Mouse (Mus musculus): Measurements from ENCODE around the gene St8sia1. TPM values are rescaled to one million over a fixed set of nuclear protein-coding genes. Genes with fewer than 3 reads are reported as not detected.

Gene St8sia1
- total and polyA plus RNA-seq, 3 experiments = 0.01 TPM; not detected in 2

DNA sequence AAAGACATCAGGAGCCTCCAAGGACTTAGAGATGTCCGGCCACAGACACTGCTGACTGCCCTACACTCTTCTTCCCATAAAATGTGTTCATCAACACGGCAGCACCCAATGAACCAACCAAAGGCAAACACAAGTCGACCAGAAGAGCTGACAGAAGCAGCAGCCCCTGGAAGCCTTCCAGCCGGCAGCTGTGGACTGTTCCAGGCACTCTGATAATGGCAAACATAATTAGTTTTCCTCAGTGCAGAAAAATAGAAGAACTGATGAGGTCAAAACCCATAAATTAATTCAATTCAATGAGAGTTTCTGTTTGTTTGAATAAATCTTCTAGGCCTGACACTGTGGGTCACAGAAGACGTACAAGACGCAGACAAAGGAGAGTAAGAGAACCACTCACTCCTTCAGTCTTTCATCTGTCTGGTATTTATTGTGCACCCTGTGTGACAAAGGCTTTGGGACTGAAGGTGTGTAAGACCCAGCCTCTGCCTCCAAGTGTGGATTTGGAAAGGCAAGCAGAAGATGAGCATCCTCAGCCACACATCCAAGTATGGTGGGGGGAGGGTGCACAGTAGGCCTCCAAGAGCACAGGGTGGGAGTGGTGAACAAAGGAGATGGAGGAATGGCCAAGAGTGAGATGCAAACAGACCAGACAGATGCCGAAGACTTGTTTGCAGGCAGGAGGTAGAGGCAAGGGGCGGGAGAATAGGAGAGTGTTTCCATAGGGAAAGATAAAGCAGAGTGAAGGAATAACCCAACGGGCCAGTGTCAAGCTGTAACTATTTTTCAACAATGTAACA, 25.5 kb downstream of the St8sia1 start:
- Histone ChIP-seq H3K27ac (ENCODE audit: control insufficient read depth, low read depth, low read length) (no peak overlapping the region), H3K9ac (ENCODE audit: control insufficient read depth, low read depth, low read length, poor library complexity, severe bottlenecking) (no peak overlapping the region), H3K4me1 (ENCODE audit: control insufficient read depth in 1 of 2, insufficient read depth in 2 of 2, low read length in 2 of 2) (no peaks in the 10 kb centered on the region), H3K79me2 (ENCODE audit: control insufficient read depth, insufficient read depth, low read length, poor library complexity) (no peaks in the 10 kb centered on the region), H3K36me3 (ENCODE audit: control insufficient read depth in 1 of 2, insufficient read depth in 2 of 2, low read length in 2 of 2) (no peaks in the 10 kb centered on the region), H3K9me3 (replicated peaks; ENCODE audit: insufficient read depth, low read length) (no peaks in the 10 kb centered on the region), H3K4me3 (ENCODE audit: control insufficient read depth in 1 of 2, insufficient read depth in 1 of 2, low read depth in 2 of 2, low read length in 2 of 2) (no peak overlapping the region), H3K27me3 (ENCODE audit: control insufficient read depth in 1 of 2, insufficient read depth in 2 of 2, low read length in 2 of 2) (peaks cover 0 to 2% of the 10 kb centered on the region in 2 experiments; a peak in 2 of 4 replicates)
- DNase-seq (ENCODE audit: low read depth, low spot score) = no peak
- no peak for TF ChIP-seq NRF1 (IDR thresholded peaks at IDR 0.05; ENCODE audit: insufficient read depth, low read depth, low read length, poor library complexity, severe bottlenecking)
- TF ChIP-seq CHD1 (IDR thresholded peaks at IDR 0.05; ENCODE audit: low read depth, low read length) = no peak
- no peak for TF ChIP-seq USF2 (IDR thresholded peaks at IDR 0.05; ENCODE audit: borderline replicate concordance in 1 of 2, insufficient read depth in 1 of 2, low read depth in 1 of 2, low read length in 2 of 2)
- TF ChIP-seq MYB (IDR thresholded peaks at IDR 0.05; ENCODE audit: low read depth, low read length) = no peak
- TF ChIP-seq ZMIZ1 (IDR thresholded peaks at IDR 0.05; ENCODE audit: low read depth, low read length) = no peak
- no peak for TF ChIP-seq TBP (IDR thresholded peaks at IDR 0.05; ENCODE audit: low read depth, low read length)
- TF ChIP-seq SIN3A (IDR thresholded peaks at IDR 0.05; ENCODE audit: low read length) = no peak
- TF ChIP-seq RAD21 (IDR thresholded peaks at IDR 0.05; ENCODE audit: low read depth, low read length) = no peak
- TF ChIP-seq MXI1 (IDR thresholded peaks at IDR 0.05; ENCODE audit: low read depth, low read length) = no peak
- TF ChIP-seq ZKSCAN1 (IDR thresholded peaks at IDR 0.05; ENCODE audit: low read depth, low read length) = no peak
- no peak for TF ChIP-seq BHLHE40 (IDR thresholded peaks at IDR 0.05; ENCODE audit: borderline replicate concordance, low read depth, low read length)
- TF ChIP-seq TCF12 (IDR thresholded peaks at IDR 0.05; ENCODE audit: low read depth, low read length) = no peak
- TF ChIP-seq CHD2 (IDR thresholded peaks at IDR 0.05; ENCODE audit: low read length) = no peak
- TF ChIP-seq TAL1 (IDR thresholded peaks at IDR 0.05; ENCODE audit: low read length) = no peak
- no peak for TF ChIP-seq POLR2AphosphoS2 (IDR thresholded peaks at IDR 0.05; ENCODE audit: low read length)
- TF ChIP-seq GATA1 (IDR thresholded peaks at IDR 0.05; ENCODE audit: low read depth, low read length) = no peak
- TF ChIP-seq MYC (IDR thresholded peaks at IDR 0.05; ENCODE audit: low read depth, low read length) = no peak
- no peak for TF ChIP-seq ZC3H11A (IDR thresholded peaks at IDR 0.05; ENCODE audit: low read depth, low read length)
- TF ChIP-seq ELF1 (IDR thresholded peaks at IDR 0.05; ENCODE audit: low read depth, low read length) = no peak

DNA sequence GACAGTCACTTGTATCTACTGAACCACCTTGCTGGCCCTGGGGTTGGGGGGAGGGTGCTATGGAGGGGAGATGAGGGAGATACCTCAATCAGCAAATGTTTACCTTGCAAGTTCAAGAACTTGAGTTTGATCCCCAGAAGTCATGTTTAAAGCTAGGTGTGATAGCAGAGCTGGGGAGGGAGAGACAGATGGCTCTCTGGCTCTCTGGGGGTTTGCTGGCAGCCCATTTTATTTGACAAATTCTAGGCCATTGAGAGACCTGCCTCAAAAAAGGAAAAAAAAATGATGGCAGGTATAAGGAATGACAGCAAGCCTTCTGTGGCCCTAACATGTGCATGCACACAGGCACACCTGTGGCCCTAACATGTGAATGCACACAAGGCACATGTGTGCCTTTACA, 26.2 kb downstream of the St8sia1 start:
- no peaks in the 10 kb centered on the region for H3K36me3 ChIP-seq (ENCODE audit: control insufficient read depth in 1 of 2, insufficient read depth in 2 of 2, low read length in 2 of 2)
- H3K79me2 ChIP-seq (ENCODE audit: control insufficient read depth, insufficient read depth, low read length, poor library complexity) = no peaks in the 10 kb centered on the region
- H3K4me1 ChIP-seq (ENCODE audit: control insufficient read depth in 1 of 2, insufficient read depth in 2 of 2, low read length in 2 of 2) = no peaks in the 10 kb centered on the region
- no peak for DNase-seq (ENCODE audit: low read depth, low spot score)
- no peak overlapping the region for H3K27ac ChIP-seq (ENCODE audit: control insufficient read depth, low read depth, low read length)
- no peak overlapping the region for H3K9ac ChIP-seq (ENCODE audit: control insufficient read depth, low read depth, low read length, poor library complexity, severe bottlenecking)
- peaks cover 0 to 2% of the 10 kb centered on the region in 2 experiments; a peak in 2 of 4 replicates for H3K27me3 ChIP-seq (ENCODE audit: control insufficient read depth in 1 of 2, insufficient read depth in 2 of 2, low read length in 2 of 2)
- H3K9me3 ChIP-seq (replicated peaks; ENCODE audit: insufficient read depth, low read length) = no peaks in the 10 kb centered on the region
- TF ChIP-seq POLR2A (IDR thresholded peaks at IDR 0.05; ENCODE audit: control insufficient read depth in 1 of 2, insufficient read depth in 1 of 2, low read depth in 1 of 2, low read length in 2 of 2, poor library complexity in 1 of 2) = no peak
- TF ChIP-seq POLR2AphosphoS5 (IDR thresholded peaks at IDR 0.05; ENCODE audit: borderline replicate concordance, low read depth, low read length) = no peak
- no peak for TF ChIP-seq E2F4 (IDR thresholded peaks at IDR 0.05; ENCODE audit: borderline replicate concordance, low read depth, low read length)
- no peak for TF ChIP-seq TAL1 (IDR thresholded peaks at IDR 0.05; ENCODE audit: low read length)
- TF ChIP-seq MYB (IDR thresholded peaks at IDR 0.05; ENCODE audit: low read depth, low read length) = no peak
- TF ChIP-seq ELF1 (IDR thresholded peaks at IDR 0.05; ENCODE audit: low read depth, low read length) = no peak
- TF ChIP-seq MAFK (IDR thresholded peaks at IDR 0.05; ENCODE audit: borderline replicate concordance, low read depth, low read length) = no peak
- no peak for TF ChIP-seq RCOR1 (IDR thresholded peaks at IDR 0.05; ENCODE audit: low read depth, low read length)
- no peak for TF ChIP-seq USF1 (IDR thresholded peaks at IDR 0.05; ENCODE audit: low read depth, low read length)
- no peak for TF ChIP-seq KAT2A (conservative IDR thresholded peaks at IDR 0.05; ENCODE audit: low read depth, low read length)
- no peak for TF ChIP-seq NELFE (IDR thresholded peaks at IDR 0.05; ENCODE audit: low read depth, low read length)
- no peak for TF ChIP-seq ZKSCAN1 (IDR thresholded peaks at IDR 0.05; ENCODE audit: low read depth, low read length)
- no peak overlapping the region for H3K4me3 ChIP-seq (ENCODE audit: control insufficient read depth in 1 of 2, insufficient read depth in 1 of 2, low read depth in 2 of 2, low read length in 2 of 2)
